Mouse (Mus musculus) layer of hippocampus, postnatal 10 days (tissue): ENCODE measurements at regions not wholly inside any gene's neighbourhood (a gene's known extent, or its start where the extent isn't known, plus 50 kb on each side); places are given as distances from the start of the nearest gene placed in this dataset.

Source experiments
- DNase-seq, 2 experiments: peaks; one replicate each; pipeline ENCODE4 v3.0.0; 2021; ENCODE audit warnings: low spot score in 2 of 2

DNA sequence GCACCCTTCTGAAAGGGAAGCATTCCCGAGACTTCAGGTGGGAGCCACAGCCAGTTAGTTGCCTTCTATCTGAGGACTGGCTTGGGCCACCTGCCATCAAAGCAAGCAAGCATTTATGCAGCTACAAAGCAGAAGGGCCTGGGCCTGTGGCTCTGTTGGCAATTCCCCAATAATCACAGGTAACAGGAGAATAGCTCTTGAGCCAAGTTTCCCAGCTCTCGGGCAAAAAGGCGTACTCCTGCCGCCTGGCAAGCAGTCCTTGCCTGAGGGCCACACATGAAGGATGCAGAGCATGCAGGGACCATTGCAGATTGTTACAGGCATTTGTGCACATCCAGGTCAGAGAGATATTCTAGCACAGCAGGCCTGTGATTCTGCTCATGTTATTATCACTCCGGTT lies 53.2 kb upstream of the Unc5a start:
- DNase-seq, result no peak
